Mouse (Mus musculus) embryonic facial prominence, embryonic 14.5 days (tissue): ENCODE results near the gene 1110051M20Rik. TPM values are rescaled to one million over a fixed set of nuclear protein-coding genes. Genes with fewer than 3 reads are reported as not detected.
A peak's percentile ranks its signal among the peaks of the same experiment; 100 is the strongest.

Experiments
- ATAC-seq: fragments of 200-750 bp; cut with Nextera tagmentation; 2 replicates; pipeline ENCODE4 v1.8.0; 2017; ENCODE audit warnings: low read depth, moderate number of reproducible peaks, moderate TSS enrichment
- DNase-seq: peaks from one replicate; pipeline ENCODE4 v3.0.0-alpha.2; 2015; ENCODE audit warnings: low spot score
- H3K27ac ChIP-seq: fragments of 300-500 bp; sonication (generic); replicated peaks from 2 replicates; pipeline ENCODE4 v1.5.1; 2014; ENCODE audit warnings: low read depth, mild to moderate bottlenecking, low read length, moderate library complexity
- H3K27me3 ChIP-seq: fragments of 300-500 bp; sonication (generic); replicated peaks from 2 replicates; pipeline ENCODE4 v1.6.1; 2014; ENCODE audit warnings: low read length; ENCODE audit not compliant: control insufficient read depth, insufficient read depth
- H3K36me3 ChIP-seq: fragments of 300-500 bp; sonication (generic); 2 replicates; pipeline ENCODE4 v1.6.1; 2014; ENCODE audit warnings: low read length, mixed read lengths; ENCODE audit not compliant: control insufficient read depth, insufficient read depth
- H3K4me1 ChIP-seq: fragments of 300-500 bp; sonication (generic); 2 replicates; pipeline ENCODE4 v1.6.1; 2014; ENCODE audit warnings: antibody characterized with exemption, low read length; ENCODE audit not compliant: control insufficient read depth, insufficient read depth
- H3K4me2 ChIP-seq: fragments of 300-500 bp; sonication (generic); 2 replicates; pipeline ENCODE4 v1.6.1; 2014; ENCODE audit warnings: low read depth, mild to moderate bottlenecking, low read length, moderate library complexity, mixed read lengths
- H3K4me3 ChIP-seq: fragments of 300-500 bp; sonication (generic); 2 replicates; pipeline ENCODE4 v1.5.1; 2014; ENCODE audit warnings: low read depth, mild to moderate bottlenecking, low read length
- H3K9ac ChIP-seq: fragments of 300-500 bp; sonication (generic); 2 replicates; pipeline ENCODE4 v1.6.1; 2014; ENCODE audit warnings: low read depth, mild to moderate bottlenecking, low read length, moderate library complexity, mixed read lengths
- H3K9me3 ChIP-seq: fragments of 300-500 bp; sonication (generic); 2 replicates; pipeline ENCODE4 v1.6.1; 2016; ENCODE audit warnings: low read length; ENCODE audit not compliant: control insufficient read depth
- WGBS: fragments of 180-500 bp; shearing (Covaris S2); extraction: QIAGEN DNeasy Blood & Tissue Kit; methylation state at CpG from one replicate; pipeline ENCODE4 v1.1.7; 2014; 5-methylcytosine and 5-hydroxymethylcytosine counted together
- polyA plus RNA-seq: library from polyadenylated mRNA; unstranded; fragments of >200 nt; fragmentation: Nextera tagmentation; extraction: Ambion mirVana; gene quantifications from 2 replicates; pipeline ENCODE4 v1.2.1, GENCODE M21; 2014

Gene 1110051M20Rik
- polyA plus RNA-seq, 1 experiment from 2014 or later = 56.0 TPM

DNA sequence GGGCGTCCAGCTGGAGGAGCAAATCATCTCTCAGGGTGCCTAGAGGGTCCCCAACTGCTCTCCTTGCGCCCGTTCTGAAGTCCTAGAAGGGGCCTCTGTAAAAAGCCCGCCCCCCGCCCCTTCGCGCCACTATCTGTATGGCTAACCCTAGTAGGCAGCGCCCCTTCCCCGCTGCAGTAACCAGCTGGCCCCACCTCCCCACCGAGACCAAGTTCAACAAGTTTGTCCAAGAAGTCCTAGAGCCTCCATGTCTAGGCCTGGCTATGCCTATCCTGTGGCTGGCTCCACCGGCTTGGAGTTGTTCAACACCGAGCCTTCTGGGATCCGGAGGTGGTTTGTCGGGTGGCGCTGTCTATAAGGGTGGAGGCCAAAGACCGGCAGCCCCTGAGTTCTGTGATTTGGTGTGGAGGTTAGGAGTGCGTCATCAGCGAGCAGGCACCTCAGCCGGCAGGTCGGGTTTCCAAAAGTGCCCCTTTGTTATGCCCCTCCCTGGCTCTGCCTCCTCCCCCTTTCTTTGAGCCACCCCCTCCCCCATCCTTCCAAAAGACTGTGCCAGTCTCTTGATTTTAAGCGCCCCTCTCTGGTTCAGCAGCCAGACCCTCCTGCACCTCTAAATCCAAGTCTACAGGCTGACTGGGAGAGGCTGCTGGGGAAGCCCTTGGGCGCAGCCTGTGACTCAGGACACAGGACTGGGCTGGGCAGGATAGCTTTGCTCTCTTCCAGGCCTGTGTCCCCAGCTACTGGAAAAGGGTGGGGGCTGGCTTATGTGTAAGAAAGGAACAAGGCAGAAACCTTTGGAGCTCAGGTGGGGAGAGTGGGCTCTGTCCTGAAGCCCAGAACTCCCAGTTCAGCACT is 187.2 kb downstream of the 1110051M20Rik start:
- 2% methylated on average over 22 of the region's 22 CpGs for WGBS
- peaks cover 12% of the 10 kb centered on the region; the same call in 1 of the 2 replicates for H3K36me3 ChIP-seq
- H3K27ac ChIP-seq = peak overlapping the region; percentile 78
- peak overlapping the region; percentile 69 for H3K4me3 ChIP-seq
- peak overlapping the region; percentile 73 for H3K9ac ChIP-seq
- DNase-seq = peak; percentile 89
- peaks cover 16% of the 10 kb centered on the region for H3K4me1 ChIP-seq
- H3K4me2 ChIP-seq = peak overlapping the region; percentile 94
- no peaks in the 10 kb centered on the region for H3K9me3 ChIP-seq
- peak; percentile 74 for ATAC-seq
- no peaks in the 10 kb centered on the region; the same call in 1 of the 2 replicates for H3K27me3 ChIP-seq

DNA sequence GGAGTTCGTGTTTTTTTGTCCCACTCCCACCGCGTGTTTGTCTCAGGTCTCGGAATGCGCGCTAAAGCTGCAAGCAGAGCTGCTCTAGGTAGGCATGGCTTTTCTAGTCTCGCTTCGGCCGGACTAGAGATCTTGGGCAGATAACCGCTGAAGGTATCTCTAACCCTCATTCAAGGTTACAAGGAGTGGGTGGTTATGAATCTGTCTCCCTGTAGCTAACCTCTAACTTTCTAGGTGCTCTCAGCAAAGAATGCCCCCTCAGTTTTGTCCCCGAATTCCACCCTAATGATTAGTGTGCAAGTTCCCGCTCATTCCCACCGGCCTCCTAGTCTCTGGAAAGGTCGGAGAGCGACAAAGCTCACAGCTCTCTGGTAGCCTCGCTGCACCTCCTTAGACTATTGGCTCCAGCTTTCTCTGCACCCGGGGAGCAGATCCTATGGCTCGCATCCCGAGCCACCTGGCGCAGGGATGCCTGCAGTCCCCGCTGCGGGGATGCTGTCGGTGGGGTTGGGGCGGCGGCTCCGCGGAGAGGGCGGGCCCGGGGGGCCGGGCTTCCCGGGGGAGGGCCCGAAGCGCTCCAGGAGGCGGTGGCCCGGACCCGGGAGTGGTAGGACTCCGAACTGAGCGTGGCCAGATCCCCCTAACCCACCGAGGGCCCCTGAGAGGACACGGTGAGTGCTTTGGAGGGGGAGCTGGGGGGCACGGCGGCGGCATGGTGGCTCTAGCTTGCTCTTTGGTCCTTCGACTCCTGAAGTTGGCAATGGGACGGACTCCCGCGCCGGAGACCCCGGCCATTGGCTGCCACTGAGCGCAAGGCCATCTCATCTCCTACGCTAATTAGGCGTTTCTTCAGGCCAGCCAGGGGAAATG is 188.0 kb downstream of the 1110051M20Rik start:
- ATAC-seq = peak; percentile 74
- H3K27ac ChIP-seq = peak overlapping the region; percentile 78
- H3K9ac ChIP-seq = peak overlapping the region; percentile 73
- peaks cover 7% of the 10 kb centered on the region; the same call in 1 of the 2 replicates for H3K36me3 ChIP-seq
- peak; percentile 68 for DNase-seq
- no peaks in the 10 kb centered on the region for H3K9me3 ChIP-seq
- peak overlapping the region; percentile 94 for H3K4me2 ChIP-seq
- H3K4me3 ChIP-seq = peak overlapping the region; percentile 69
- H3K27me3 ChIP-seq = no peaks in the 10 kb centered on the region; the same call in 1 of the 2 replicates
- H3K4me1 ChIP-seq = peaks cover 16% of the 10 kb centered on the region
- under 1% methylated on average over 34 of the region's 52 CpGs for WGBS

DNA sequence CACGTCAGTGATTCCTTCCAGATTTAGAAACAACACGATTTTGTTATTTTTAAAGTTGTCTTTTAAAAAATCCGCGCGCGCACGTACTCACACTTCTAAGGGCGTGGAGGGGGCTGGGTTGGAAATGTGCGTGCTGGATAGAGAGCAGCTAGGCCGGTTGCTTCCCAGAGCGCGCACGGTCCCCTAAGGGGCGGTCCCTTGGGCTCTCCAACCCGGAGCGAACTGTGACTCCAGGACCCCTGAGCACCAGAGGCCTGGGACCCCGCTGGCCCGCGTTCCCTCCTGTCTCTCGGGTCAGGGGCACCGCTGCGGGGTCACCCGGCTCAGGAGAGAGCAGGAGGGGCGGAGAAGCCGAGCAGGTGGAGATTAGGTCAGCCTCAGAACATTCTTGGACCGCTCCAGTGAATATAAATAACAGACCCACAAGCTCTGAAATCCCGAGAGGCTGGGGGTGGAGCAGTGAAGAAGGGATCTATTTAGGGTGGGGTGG is 188.8 kb downstream of the 1110051M20Rik start, which contains the start of gene Pacsin3:
Gene Pacsin3 (plus strand): TSS at position 294 of the 490 bp plus-strand sequence.
- H3K9me3 ChIP-seq = no peaks in the 10 kb centered on the region
- peak within 1 kb of the TSS; percentile 78 for H3K27ac ChIP-seq
- peak within 1 kb of the TSS; percentile 94 for H3K4me2 ChIP-seq
- no peaks in the 10 kb centered on the region for H3K36me3 ChIP-seq
- ATAC-seq (peak; percentile 32), DNase-seq (peak; percentile 51)
- H3K9ac ChIP-seq = peak within 1 kb of the TSS; percentile 73
- H3K4me3 ChIP-seq = peak within 1 kb of the TSS; percentile 69
- WGBS = 1% methylated on average over 27 of the region's 27 CpGs
- H3K27me3 ChIP-seq = no peaks in the 10 kb centered on the region; the same call in 1 of the 2 replicates
- H3K4me1 ChIP-seq = peaks cover 16% of the 10 kb centered on the region

DNA sequence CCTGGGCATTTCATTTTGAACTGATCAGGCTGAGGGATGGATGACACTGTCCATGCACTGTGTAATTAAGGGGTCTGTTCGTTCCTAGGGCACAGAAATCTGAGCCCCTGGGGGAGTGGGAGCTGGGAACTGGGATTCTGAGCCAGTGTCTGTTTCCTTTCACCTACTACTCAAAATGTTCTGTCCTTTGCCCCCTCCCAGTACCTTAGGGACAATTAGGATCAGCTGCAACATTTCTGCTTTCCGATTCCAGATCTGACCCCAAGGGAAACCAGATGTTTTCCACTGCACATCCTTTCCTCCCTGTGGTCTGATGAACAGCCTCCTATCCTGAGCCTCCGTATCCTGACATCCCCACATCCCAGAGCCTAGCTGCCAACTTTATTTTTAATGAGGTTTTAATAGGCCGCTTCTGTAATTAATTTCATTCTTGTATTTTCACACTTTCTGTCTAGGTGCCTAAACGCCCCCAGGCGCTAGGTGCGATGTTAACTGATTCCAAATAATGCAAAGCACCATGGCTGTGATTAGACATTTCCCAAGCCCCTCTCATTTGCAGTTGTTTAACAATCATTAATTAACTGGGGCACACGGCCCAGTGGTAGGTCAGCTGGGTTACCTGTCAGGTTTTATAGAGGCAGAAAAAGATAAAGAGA is 189.7 kb downstream of the 1110051M20Rik start:
- 22% methylated on average over 8 of the region's 8 CpGs for WGBS
- H3K4me2 ChIP-seq = no peak overlapping the region
- no peak for DNase-seq

DNA sequence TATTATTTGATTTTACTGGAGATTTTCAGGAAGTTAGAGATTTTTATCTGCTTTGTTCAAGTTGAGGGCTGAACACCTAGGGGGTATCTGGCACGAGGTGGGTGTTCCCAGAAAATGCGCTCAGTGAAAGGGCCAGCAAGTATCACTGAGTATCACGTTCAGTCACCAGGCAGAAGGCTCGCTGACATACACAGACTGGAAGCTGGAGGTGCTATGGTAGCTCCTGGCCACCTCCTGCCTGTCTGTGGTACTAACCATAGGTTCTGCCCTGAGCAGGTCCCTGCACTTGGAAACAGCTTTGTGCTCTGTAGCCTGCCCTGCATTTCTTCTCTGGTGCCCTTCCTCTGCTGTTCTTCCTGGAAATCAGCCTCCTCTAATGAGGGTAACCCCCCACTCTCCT is 192.0 kb downstream of the 1110051M20Rik start:
- H3K27me3 ChIP-seq = no peaks in the 10 kb centered on the region; the same call in 1 of the 2 replicates
- H3K4me2 ChIP-seq = no peak overlapping the region
- H3K4me3 ChIP-seq = no peak overlapping the region
- DNase-seq (no peak), ATAC-seq (no peak)
- H3K9me3 ChIP-seq = no peaks in the 10 kb centered on the region
- H3K4me1 ChIP-seq = peaks cover 6% of the 10 kb centered on the region
- H3K9ac ChIP-seq = no peak overlapping the region
- WGBS = 41% methylated on average over 4 of the region's 4 CpGs
- no peaks in the 10 kb centered on the region for H3K36me3 ChIP-seq
- H3K27ac ChIP-seq = no peak overlapping the region

More for the DNA sequence above, 189.7 kb downstream of the 1110051M20Rik start:
- ATAC-seq = no peak
- no peaks in the 10 kb centered on the region for H3K36me3 ChIP-seq
- no peak overlapping the region for H3K27ac ChIP-seq
- H3K4me1 ChIP-seq = peaks cover 16% of the 10 kb centered on the region
- H3K9ac ChIP-seq = no peak overlapping the region
- H3K4me3 ChIP-seq = no peak overlapping the region
- H3K27me3 ChIP-seq = no peaks in the 10 kb centered on the region; the same call in 1 of the 2 replicates
- no peaks in the 10 kb centered on the region for H3K9me3 ChIP-seq

DNA sequence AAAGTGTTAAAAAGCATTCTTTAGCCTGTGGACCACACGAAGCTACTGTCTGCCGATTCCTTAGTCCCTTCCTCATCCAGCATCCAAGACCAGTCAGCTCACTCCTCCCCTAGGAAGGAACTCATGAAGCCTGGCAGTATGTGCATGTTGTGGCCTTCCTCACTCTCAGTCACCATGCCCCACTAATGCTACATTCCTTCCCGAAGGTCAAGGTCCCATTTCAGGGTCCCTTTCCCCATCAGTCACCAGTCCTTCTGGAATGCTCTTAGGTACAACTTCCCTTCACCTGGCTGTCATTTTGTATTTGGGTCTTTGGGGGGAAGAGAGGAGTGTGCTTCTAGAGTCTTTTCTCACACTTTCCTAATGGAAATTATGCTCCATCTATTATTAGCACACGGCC is 192.5 kb downstream of the 1110051M20Rik start:
- Histone ChIP-seq H3K9ac (no peak overlapping the region), H3K4me2 (no peak overlapping the region), H3K9me3 (no peaks in the 10 kb centered on the region), H3K4me3 (no peak overlapping the region), H3K27me3 (no peaks in the 10 kb centered on the region; the same call in 1 of the 2 replicates), H3K4me1 (peaks cover 6% of the 10 kb centered on the region), H3K27ac (no peak overlapping the region), H3K36me3 (no peaks in the 10 kb centered on the region)
- 64% methylated on average over 4 of the region's 4 CpGs for WGBS
- no peak for DNase-seq
- ATAC-seq = no peak

DNA sequence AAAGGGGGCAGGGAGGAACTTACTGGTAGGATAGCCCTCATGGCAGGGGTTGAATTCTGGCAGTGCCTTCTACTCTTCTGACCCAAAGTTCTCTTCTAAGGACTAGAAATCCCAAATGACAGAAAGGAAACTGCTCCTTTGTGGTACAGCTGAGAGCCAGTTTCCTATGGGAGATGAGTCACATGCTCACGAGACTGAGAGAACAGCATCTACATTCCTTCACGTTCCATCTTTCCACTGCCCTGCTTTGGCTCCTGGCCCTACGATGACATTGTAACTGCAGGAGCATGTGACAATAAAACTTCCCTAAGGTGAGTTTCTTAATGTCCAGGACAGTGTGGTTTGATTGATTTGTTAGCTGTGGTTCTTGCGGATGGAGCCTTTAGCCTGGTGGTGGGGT is 196.1 kb downstream of the 1110051M20Rik start:
- Histone ChIP-seq H3K9ac (no peak overlapping the region), H3K4me1 (no peaks in the 10 kb centered on the region), H3K9me3 (no peaks in the 10 kb centered on the region), H3K36me3 (no peaks in the 10 kb centered on the region), H3K27ac (no peak overlapping the region), H3K4me2 (no peak overlapping the region), H3K27me3 (no peaks in the 10 kb centered on the region), H3K4me3 (no peak overlapping the region)
- DNase-seq = no peak
- WGBS = 88% methylated on average over 4 of the region's 4 CpGs
- no peak for ATAC-seq
